Mouse (Mus musculus): ENCODE data around the gene Mybpc3.

DNA sequence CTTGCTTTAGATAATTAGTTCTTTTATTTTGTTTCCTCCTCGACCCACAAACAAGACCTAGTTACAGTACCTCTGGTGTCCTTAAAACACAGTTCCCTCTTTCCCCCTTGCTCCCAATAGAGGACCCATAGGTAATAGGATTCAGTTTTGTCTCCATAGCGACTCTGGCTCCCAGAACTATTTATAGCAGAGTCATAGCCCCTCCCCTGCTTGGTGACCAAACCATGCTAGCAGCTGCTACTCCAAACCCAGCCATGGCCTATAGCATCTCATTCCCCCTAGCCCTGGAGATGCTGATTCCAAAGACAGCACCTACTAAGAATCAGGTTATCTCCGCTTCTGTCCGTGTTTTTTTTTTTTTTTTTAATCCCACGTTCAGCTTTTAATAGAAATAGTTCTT is 62.8 kb downstream of the Mybpc3 start:
- TF ChIP-seq POLR2A (IDR thresholded peaks at IDR 0.05; ENCODE audit: low read depth, low read length) = no peak
- TF ChIP-seq CTCF (IDR thresholded peaks at IDR 0.05; ENCODE audit: extremely low read depth, insufficient read length, insufficient replicate concordance, low read depth, low read length) = no peak
